Mouse (Mus musculus): ENCODE measurements around the gene Emx1.

GRCm38 (mm10) chr6:85250811-85251241 lies 63.6 kb downstream of the Emx1 start:
- TF ChIP-seq POLR2A (IDR thresholded peaks at IDR 0.05; ENCODE audit: borderline replicate concordance, control insufficient read depth, low read depth, low read length) (no peak), CTCF (IDR thresholded peaks at IDR 0.05; ENCODE audit: control insufficient read depth, insufficient read depth, low read length) (no peak)
